Mouse (Mus musculus) liver, embryonic 14.5 days (tissue): ENCODE data around the gene Irf2bp2.
"Not testable (repeated sequence)": the region's sequence is repeated elsewhere in the genome, so short reads cannot be mapped to it uniquely, and the experiment has no call there.

Source experiments
- CTCF ChIP-seq: IDR thresholded peaks from 2 replicates; pipeline ENCODE4 v1.5.1; 2016; ENCODE audit warnings: antibody characterized with exemption, low read depth, control low read depth
- EP300 ChIP-seq: IDR thresholded peaks from 2 replicates; pipeline ENCODE4 v1.6.1; 2016; ENCODE audit warnings: antibody characterized with exemption, low read depth

DNA sequence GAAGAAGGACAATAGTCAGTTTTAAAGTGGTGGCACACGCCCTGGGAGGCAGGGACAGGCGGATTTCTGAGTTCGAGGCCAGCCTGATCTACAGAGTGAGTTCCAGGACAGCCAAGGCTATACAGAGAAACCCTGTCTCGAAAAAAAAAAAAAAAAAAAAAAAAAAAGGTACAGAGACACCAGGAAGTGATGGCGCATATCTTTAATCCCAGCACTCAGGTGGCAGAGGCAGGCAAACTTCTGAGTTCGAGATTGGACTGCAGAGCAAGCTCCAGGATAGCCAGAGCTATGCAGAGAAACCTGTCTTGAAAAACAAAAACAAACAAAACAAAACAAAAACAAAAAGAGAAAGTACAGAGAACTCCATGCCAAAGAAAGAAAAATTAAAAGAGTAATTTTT, 6.6 kb upstream of the Irf2bp2 start:
- TF ChIP-seq CTCF, EP300: not testable (repeated sequence)
